Mouse (Mus musculus) gastrocnemius, postnatal 36 days (tissue): ENCODE data around the gene Pwp1. TPM values are rescaled to one million over a fixed set of nuclear protein-coding genes. Genes with fewer than 3 reads are reported as not detected.

Experiments
- total RNA-seq, 2 experiments: library from RNA; stranded (reverse); gene quantifications; 2 replicates each; pipeline ENCODE4 v1.2.3; 2021

Pwp1 gene
- total RNA-seq, 2 experiments from 2014 or later: 12.2 to 17.8 TPM

Other genes starting within 250 kb of the Pwp1 start
- 10 to 100 TPM; 13.4 to 13.6 TPM for gene Prdm4, start 87.6 kb downstream of the Pwp1 start, total RNA-seq
- gene Ascl4, start 98.2 kb downstream of the Pwp1 start, total RNA-seq: not detected
- 10 to 100 TPM; 41.1 to 46.4 TPM for gene Rtcb, start 128.3 kb downstream of the Pwp1 start, total RNA-seq
- not detected for gene Bpifc, start 182.4 kb downstream of the Pwp1 start, total RNA-seq
- 1 to 10 TPM; 7.9 to 9.4 TPM for gene Fbxo7, start 192.5 kb downstream of the Pwp1 start, total RNA-seq